Mouse (Mus musculus) urinary bladder, postnatal 25 days (tissue): ENCODE data around the gene Timm22.

ENCODE experiments used
- DNase-seq: peaks from one replicate; pipeline ENCODE4 v3.0.0; 2022; ENCODE audit warnings: low spot score

Timm22 gene

DNA sequence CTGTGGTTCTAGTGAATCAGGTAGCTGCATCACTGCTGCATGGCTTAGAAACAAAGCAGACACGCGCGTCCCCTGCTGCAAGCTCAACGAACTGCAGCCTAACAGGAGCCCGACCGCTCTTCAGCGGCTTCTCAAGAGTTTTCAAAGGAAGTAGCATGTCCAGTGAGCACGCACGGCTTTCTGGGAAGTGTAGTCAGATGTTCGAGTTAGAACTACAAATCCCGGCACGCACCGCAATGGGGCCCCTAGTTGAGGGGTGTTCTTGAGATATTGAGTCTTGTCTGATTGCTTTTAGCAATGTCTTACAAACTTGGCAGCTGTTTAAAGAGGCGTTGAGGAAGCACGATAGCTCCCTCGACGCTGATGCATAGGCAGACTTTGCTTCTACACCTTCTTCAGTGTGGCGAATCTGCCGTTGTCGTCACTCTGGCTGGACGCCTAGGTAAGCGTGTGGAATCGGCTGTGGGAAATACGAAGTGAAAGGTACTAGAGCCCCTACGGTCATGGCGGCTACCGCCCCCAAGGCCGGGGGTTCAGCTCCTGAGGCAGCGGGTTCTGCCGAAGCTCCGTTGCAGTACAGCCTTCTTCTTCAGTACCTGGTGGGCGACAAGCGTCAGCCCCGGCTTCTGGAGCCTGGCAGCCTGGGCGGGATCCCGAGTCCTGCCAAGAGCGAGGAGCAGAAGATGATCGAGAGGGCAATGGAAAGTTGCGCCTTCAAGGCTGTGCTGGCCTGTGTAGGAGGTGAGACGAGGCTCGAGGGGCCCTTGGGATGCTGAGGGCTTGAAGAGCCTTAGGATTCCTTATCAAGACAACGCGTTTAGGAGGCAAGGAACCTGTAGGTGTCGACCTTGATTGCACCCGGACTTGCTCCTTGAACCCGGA lies at the start of gene Timm22:
Gene Timm22 (plus strand): TSS at position 251 of the 882 bp plus-strand sequence.
- DNase-seq, result peak; percentile 92

DNA sequence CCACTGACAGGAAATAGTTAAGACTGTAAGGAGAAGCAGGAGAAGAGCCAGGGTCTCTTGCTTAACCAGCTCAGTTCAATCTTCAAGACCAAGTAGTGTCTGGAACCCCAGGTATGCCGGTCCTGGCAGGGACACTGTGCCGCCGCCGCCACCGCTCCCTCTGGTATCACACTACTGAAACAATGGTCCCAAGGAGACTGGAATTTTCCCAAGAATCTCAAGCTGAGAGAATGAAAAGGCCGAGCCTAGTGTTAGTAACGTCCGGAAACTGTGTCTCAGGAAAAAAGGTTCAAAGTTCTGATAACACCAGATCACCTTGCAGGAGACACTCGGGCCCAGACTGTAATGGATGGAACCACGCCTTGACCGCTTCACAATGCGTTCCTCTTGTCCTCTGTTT lies 49.3 kb upstream of the Timm22 start:
- DNase-seq, result no peak

DNA sequence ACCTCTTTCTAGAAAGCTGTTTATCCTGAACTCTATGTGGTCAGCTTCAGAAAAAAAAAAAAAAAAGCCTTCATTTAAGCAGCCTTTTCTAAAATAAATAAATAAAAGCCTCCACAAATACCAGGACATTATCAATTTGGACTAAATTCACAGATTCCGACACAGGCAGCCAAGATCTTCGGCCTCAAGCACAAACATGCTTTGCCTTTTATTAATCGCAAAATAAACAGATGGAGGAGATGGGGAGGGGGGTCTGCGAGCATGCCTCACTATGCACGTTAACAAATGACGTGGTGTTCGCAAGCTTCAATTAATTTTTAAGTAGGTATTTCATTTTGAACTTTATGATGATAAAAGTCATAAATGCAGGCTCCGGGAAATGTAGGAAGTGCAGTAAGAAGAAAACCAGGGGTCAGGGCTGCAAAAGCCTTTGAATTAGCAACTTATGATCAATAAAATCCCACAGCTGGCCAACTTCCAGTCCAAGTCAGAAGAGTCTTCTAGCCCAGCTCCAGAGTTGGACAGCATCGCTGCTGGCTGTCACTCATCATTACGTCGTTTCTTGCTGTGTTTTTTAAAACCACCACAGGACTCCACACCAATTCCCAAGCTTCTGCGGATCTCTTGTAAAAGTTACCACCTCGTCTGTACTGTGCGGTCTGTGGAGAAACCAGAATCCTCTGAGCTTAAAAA lies 48.0 kb upstream of the Timm22 start:
- no peak for DNase-seq

DNA sequence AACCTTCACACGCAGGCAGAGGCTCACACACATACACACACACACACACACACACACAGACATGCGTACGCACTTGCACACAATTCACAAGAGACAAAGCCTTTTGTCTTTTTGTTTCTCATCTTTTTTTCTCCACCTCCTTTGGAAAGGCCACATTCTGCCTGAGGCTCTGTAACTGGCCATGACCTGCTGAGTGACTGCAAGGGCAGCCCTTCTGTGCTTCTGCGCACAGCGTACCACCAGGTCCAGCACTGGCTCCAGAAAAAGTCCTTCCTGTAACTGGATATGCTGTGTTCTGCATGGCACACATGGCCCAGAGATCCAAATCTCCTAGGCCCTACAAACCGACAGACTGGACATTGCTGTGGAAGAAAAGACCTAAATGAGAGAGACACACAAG lies 46.5 kb upstream of the Timm22 start:
- no peak for DNase-seq

DNA sequence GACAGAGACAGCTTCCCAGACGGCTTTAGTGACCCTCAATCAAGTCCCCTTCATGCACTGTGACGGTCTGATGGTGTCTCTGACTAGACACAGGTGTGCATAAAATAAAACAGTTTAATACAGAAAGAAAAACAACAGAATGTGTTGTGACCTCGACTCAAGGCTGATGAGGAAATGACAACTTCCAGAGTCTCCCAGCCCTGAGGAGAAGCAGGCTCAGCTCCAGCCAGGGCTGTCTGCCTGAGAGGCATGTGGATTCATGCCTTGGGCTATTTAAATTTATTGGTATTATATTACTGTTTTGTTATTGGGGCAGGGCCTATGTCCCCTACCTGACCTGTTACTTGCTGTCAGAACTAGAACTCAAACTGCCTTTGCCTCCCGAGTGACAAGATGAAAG lies 45.3 kb upstream of the Timm22 start:
- no peak for DNase-seq

DNA sequence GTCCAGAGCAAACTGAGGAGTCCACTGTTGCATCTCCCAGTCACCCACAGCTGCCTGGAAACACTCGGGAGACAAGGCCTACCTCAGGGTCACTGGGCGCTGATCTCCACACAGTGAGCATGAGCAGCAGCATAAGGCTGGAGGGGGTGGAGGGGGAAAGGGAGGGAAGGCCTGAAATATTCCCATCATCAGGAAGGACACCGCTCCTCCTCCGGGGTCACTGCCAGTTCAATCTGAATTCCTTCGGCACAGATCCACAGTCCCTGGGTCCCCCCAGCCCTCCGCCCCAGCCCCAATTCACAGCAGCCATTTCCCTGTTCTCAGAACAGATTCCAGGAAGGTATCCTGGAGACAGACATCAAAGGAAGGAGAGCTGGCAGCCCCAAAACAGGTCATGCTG lies 43.6 kb upstream of the Timm22 start:
- DNase-seq, result no peak

DNA sequence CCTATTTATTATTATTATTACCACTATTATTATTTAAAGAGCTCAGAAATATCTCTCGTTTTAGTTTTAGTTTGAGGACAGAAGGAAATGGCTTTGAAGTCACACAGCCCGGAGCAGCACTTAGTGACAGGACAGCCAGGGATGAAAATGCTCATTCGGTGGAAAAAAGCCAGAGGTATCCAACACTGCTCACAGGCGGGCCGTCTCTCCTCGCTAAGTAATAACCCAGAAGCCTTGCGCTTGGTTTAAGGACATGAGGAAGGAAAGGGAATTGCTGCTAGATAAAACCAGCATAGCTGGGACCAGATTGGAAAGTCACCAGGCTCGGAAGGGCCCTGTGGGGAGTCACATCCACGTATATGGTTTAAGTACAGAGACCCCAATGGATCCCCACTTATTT lies 43.1 kb upstream of the Timm22 start:
- no peak for DNase-seq

DNA sequence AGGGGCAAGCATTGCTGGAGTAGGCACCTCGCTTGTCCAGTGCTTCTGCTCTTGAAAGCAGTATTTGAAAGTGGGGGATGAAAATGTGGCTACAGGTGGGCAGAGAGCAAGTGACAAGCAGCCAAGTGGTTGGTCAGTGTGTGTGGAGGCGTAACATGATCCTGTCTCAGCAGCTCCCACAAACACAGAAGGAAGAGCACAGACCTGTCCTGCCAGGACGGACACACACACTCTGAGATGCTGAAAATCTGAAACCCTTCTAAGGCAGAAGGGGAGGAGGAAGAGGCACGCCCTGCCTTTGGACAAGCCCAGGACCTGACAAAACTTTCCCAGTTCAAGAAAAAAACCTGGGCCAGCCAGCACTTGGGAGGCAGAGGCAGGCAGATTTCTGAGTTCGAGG lies 42.7 kb upstream of the Timm22 start:
- no peak for DNase-seq

DNA sequence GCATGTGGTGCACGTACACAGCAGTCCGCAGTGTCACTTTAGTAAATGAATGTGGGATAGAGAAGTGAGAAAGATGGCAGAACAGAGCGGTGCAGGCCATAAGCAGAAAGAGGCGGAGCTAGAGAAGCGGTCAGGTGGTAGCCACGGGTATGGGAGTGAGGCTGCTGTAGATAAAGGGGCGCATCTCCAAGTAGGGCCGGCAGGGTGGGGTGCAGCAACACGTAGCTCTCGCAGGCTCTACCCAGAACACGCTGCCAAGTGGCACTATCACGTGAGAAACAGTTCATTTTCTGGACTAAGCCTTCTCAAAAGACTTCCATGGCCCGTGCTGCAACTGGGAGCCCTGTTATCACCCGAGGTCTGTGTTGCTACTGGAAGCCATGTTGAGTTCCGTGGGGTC lies 40.0 kb upstream of the Timm22 start:
- no peak for DNase-seq

DNA sequence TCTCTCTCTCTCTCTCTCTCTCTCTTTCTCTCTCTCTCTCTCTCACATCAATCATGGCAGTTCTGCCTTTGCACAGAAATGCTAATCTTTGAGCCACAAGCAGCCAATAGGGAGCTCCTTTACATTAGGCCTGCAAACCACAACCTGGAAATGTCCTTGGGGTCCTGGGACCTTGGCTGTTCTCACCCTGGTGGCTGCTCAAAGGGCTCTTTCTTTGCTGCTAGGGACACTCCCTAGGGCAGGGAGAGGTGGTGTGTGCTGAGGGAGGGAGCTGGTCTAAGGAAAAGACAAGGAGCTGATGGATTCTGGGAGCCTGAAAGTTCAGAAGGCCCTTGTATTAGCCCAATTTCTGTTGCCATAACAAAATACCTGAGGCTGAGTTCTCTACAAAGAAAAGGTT lies 36.3 kb upstream of the Timm22 start:
- no peak for DNase-seq

DNA sequence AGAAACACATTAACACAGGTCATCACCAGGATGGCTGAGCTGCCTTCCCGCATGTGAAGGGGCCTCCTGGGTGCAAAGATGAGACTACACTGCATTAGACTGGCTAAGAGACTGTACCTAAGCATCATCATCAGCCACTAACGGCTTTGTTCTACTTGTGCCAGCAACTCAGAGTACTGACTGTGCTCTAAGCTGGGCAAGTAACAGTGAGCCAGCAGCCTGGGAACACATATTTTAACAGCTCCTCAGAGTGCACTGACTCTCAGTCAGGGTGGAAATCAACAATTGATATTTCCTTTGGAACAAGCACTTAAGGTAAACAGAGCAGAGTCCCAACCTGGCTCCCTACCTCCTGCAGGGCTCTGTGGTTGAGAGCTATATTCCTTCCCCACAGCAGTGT lies 34.6 kb upstream of the Timm22 start:
- no peak for DNase-seq

DNA sequence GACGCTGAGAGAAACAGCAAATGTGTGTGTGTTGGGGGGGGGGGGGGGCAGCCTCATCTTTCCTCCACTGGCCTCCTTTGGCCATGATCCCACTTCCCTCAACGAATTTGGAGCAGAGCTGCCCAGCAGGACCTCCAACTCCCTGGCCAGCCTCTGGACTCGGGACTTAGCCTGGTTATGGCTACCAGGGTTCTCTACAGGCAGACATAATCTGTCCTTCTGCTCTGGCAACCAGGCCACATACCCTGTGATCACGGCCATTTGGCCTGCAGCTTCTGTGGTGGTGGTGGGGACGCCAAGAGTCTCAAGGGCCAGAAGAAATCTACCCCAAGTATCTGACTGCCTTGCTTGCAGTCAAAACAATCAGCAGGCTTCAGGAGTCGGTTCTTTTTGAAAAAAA lies 34.2 kb upstream of the Timm22 start:
- no peak for DNase-seq

DNA sequence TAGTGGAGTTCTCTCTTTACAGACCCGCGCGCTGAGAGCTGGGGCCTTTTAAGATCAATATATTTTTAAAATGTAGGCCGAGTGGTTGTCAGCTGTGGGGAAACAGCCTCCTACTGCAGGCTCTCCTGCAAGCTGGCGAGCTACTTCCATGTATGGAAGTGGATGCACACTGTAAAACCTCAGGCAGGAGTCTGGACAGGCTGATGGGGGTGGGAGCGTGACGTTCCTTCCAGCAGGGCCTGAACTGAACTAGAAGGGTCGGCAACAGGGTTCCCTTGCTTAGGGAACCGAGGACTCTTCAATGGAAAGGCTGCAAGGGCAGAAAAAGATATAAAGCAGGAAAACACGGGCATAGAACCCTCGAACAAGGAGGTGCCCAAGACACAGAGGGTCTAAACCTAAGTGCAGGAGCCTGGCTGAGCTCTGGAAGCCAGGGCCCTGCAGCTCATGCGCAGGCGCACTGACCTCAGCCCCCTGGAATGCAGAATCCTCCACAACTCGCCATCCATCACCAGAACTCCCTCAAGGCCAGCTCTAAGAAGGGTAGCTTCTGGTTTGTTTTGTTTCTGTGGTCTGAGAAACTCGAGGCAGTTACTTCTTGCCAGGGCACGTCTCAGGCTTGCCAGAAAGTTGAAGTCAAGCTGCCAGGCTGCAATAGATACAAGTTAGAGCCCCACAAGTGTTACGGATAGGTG lies 32.1 kb upstream of the Timm22 start:
- peak; percentile 71 for DNase-seq

DNA sequence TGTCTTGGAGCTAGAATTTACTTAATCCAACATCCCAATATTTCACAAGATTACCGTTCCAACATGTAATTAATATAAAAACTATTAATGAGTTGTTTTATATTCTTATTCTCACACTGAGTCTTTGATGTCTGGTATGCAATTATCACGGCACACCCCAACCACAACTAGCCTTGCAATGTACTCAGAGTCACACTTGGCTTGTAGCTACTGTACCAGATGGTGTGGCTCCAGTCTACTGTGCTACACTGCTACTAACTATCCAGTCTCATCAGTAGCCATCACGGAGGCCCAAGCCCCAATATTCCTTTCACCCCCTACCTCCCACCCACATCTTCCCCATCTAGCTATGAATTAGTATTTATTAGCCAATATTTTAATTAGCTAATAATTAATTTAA lies 30.3 kb upstream of the Timm22 start:
- DNase-seq, result no peak

DNA sequence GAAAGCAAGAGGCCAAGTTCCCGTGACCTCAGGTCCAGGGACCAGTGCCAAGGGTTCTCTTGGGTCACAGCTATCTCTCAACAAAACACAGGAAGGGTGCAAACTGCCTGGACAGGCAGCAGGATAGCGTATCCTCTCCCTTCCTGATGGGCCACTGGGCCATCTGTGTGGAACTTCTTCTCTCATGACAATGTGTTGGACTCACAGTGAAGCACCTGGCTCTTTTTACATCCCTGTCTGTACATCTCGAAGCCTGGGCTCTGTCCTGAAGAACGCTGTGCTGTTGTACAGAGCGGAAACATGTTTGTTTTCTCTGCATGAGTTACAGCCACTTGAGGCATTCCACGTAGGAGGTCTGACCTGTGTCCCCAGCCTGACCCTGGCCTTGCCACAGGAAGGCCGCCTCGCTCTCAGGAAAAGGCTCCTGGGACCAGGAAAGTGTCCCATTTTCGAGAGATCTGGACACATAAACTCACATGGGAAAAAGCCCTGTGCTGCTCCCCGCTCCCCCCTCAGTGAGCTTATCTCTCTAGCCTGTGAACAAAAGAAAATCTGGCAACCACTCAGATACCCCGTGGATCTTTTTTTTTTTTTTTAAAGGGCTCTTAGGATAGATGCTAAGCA lies 26.7 kb upstream of the Timm22 start:
- no peak for DNase-seq

DNA sequence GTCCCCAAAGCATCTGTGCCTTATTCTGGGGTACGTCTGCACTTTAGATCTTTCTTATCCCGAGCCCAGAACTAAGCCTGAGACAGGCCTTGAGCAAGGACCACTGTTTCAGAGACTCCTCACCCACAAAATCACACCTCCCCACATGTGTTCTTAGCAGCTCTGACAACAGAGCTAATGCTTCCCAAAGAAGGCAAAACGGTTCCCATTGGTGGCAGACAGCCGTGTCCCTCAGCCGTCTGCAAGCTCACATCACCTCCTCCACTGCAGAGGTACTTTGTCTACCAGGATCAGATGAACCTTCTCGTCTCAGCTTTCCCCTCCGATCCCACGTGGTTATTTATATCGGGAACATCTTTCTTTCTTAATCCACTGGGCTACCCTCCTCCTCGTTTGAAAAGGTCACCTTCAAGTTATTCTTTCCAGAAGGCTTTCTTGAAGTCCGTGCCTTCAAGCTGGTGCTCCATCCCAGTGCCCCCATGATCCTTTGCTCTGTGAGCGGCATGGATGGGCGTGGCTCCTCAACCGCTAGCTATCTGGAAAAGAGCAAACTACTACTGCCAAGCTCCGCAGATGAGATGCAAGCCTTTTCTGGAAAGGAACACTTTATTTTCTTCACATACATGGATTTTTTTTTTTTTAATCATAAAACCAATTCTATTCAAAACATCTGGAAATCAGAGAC lies 25.4 kb upstream of the Timm22 start:
- no peak for DNase-seq

DNA sequence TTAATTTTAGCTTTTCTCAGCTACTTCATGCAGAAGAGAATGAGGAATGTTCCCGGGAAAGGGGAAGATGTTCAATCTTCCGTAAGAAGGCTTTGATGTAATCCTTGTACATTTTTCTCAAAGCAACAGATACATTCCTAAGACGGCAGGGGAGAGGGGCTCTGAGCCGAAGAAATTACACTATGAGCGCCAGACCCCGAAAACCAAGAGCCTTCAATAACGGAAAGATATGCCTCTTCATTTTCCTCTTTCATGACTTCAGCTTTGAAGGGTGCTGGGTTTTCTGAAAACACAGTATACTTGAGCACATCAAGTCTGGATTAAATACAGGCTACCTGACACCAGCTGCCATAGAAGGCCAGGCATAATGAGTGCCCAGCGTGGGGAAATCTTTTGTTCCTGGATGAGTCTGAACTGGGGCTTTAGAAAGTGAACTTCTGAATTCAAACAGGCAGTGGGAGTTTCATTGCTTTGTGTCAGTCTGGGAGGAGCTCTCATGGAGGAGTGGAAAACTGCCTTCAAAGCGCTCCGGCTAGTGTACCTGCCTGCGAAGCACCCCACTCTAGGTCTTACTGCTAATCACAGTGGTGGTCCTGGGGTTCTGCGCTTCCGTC lies 23.9 kb upstream of the Timm22 start:
- DNase-seq, result no peak

DNA sequence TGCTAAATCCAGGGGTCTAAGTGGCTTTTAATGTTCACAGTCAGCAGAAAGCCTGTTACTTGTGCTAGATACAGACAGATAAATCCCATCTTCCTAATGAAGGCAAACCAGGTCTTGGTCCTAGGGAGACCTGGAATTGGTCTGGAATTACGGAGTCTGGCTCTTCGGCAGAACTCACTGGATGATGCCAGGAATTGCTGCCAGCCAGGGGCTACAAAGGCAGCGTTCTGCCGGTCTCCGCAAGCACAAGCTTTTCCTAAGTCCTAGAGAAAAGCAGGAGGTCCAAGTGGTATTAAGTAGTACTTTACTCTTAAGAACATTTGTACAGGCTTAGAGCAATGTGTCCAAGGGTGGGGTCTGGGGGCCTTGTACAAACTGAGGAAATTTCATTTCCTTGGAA lies 22.4 kb upstream of the Timm22 start:
- no peak for DNase-seq

DNA sequence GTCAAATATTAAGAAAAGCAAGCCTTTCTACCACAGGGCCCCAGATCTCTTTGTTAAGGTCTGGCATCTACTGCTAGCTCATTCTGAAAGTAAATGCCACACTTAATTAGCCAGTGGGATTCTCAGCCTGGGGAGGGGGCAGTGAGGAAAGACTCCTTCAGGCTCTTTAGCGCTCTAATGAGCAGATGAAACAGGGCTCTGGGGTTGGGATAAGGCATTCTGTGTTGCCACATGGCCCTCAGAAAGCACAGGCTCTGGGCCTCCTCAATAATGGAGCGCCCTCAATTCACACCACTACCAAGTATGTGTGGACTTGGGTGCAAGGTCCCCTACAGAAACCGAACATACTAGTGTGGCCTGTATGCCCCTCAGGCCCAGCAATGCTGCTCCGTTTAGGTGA lies 21.7 kb upstream of the Timm22 start:
- DNase-seq, result no peak

DNA sequence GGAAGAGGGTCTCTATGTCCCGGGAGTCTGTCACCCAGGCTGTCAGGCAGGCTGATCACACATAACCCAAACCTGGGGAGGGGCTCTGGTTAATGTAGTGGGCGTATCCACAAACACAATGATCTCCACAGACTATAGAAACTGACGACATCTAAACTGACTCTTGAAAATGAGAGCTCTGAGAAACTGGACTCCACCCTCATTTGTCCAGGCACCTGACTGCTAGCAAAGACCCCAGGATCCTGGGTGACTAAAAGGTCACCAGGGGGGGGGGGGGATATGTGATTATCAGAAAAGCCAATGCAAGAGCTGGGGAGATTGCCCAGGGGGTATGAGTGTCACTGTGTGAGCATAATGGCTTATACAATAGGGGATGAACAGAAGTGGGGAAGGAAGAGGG lies 21.0 kb upstream of the Timm22 start:
- no peak for DNase-seq

DNA sequence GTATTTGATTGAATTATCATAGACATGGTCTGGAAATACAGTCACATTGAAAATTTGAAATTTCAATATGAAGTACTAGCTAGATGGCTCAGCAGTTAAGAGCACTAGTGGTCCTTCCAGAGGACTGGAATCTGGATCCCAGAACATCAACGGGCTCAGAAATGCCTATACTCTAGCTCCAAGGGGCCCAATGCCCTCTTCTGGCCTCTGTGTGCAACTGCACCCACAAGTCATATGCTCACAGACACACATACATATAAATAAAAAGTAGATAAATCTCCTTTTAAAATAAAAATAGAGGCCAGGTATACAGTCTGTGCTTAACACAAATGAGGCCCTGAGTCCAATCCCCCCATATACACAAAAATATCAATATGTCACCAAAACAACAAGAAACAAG lies 19.7 kb upstream of the Timm22 start:
- DNase-seq, result no peak

DNA sequence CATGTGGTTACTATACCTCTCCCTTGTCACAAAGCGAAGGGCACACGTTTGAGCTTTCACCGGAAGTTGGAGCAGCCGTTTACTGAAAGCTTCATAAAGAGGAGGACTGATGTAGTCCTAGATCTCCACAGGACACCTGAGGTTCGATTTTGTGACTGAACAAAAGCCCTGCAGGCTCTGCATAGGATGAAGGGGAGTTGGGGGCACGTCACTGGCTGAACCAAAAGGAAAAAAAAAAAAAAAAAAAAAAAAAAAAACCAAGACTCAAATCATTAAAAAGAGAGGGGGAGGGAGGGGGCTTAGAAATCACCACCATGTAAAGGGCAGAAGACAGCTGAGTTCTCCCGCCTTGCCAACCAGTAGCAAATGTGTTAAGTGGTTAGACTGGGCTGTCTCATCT lies 18.0 kb upstream of the Timm22 start:
- DNase-seq, result no peak
